Mouse (Mus musculus): Measurements from ENCODE around the gene Rhebl1. TPM values are rescaled to one million over a fixed set of nuclear protein-coding genes. Genes with fewer than 3 reads are reported as not detected.
A peak's percentile ranks its signal among the peaks of the same experiment; 100 is the strongest.

Gene Rhebl1
- polyA plus RNA-seq, 2 experiments from 2014 or later = 8.7 to 8.8 TPM

GRCm38 (mm10) chr15:98871070-98871915 is 23.0 kb downstream of the Rhebl1 start, which contains the start of gene Kmt2d:
TSS of gene Kmt2d (minus strand) at chr15:98871204.
- ATAC-seq = no peak

- no peak for ATAC-seq
Measured at GRCm38 (mm10) chr15:98870179-98871069, 23.9 kb downstream of the Rhebl1 start.

GRCm38 (mm10) chr15:98869342-98870178 is 24.8 kb downstream of the Rhebl1 start:
- ATAC-seq = no peak

GRCm38 (mm10) chr15:98868346-98869063 is 25.8 kb downstream of the Rhebl1 start:
- no peak for ATAC-seq

GRCm38 (mm10) chr15:98867321-98867720 is 27.0 kb downstream of the Rhebl1 start:
- ATAC-seq = peak; percentile 64

GRCm38 (mm10) chr15:98866501-98866900 is 27.8 kb downstream of the Rhebl1 start:
- no peak for ATAC-seq

GRCm38 (mm10) chr15:98865771-98866170 is 28.6 kb downstream of the Rhebl1 start:
- ATAC-seq = no peak

GRCm38 (mm10) chr15:98864951-98865350 is 29.4 kb downstream of the Rhebl1 start:
- ATAC-seq = no peak

GRCm38 (mm10) chr15:98863451-98863958 is 30.8 kb downstream of the Rhebl1 start:
- no peak for ATAC-seq

- no peak for ATAC-seq
Measured at GRCm38 (mm10) chr15:98861701-98862410, 32.5 kb downstream of the Rhebl1 start.

- ATAC-seq = no peak
Measured at GRCm38 (mm10) chr15:98860921-98861320, 33.4 kb downstream of the Rhebl1 start.

GRCm38 (mm10) chr15:98859319-98860043 is 34.9 kb downstream of the Rhebl1 start:
- ATAC-seq = no peak

GRCm38 (mm10) chr15:98854214-98854613 is 40.1 kb downstream of the Rhebl1 start:
- ATAC-seq = no peak

- ATAC-seq = no peak
Measured at GRCm38 (mm10) chr15:98853161-98853937, 41.0 kb downstream of the Rhebl1 start.

- no peak for ATAC-seq
Measured at GRCm38 (mm10) chr15:98852733-98853132, 41.6 kb downstream of the Rhebl1 start.

- no peak for ATAC-seq
Measured at GRCm38 (mm10) chr15:98852071-98852470, 42.3 kb downstream of the Rhebl1 start.

- no peak for ATAC-seq
Measured at GRCm38 (mm10) chr15:98851229-98851818, 43.0 kb downstream of the Rhebl1 start.

- no peak for ATAC-seq
Measured at GRCm38 (mm10) chr15:98850668-98851067, 43.7 kb downstream of the Rhebl1 start.
